Mouse (Mus musculus): Measurements from ENCODE around the gene Gm45233. TPM values are rescaled to one million over a fixed set of nuclear protein-coding genes. Genes with fewer than 3 reads are reported as not detected.

Gene Gm45233
- polyA plus RNA-seq, 1 experiment from 2014 or later, result 0.50 TPM

DNA sequence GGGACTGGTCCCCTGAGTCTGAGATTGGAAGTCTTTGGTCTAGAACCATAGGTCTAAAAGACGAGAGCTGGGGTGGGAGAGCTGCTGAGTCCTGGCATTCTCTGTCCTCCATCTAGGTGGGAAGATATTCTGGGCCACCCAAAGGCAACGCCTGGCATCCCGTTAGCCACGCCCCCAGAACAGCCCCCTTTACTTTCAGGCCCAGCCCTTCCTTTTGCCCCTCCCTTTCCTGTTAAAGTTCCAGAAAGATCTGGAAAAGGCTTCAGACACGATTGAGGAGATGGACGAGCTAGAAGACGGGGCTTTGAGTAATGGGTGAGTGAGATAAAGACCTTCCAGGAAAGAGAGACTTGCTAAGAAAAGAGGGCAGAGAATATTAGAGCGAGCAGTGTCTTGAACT, 16.5 kb upstream of the Gm45233 start, which contains the start of gene Lim2:
TSS of gene Lim2 (plus strand) at position 265 of the 400 bp plus-strand sequence.
- POLR2A ChIA-PET, result no interaction called here
- DNase-seq (ENCODE audit: low read depth, low spot score) (no peak), ATAC-seq (no peak)
- no peaks in the 10 kb centered on the region for H3K27me3 ChIP-seq
- in situ Hi-C loops (cut with MboI; ENCODE audit: low pct_unique_long_range_greater_than_20kb), result no loop called here
- CTCF ChIA-PET, result no interaction called here
- no peak for TF ChIP-seq CTCF (IDR thresholded peaks at IDR 0.05)

GRCm38 (mm10) chr7:43429500-43429899, 14.4 kb upstream of the Gm45233 start:
- ChIA-PET CTCF (no interaction called here), POLR2A (no interaction called here)
- H3K27me3 ChIP-seq, result no peaks in the 10 kb centered on the region
- no peak for ATAC-seq
- in situ Hi-C loops (cut with MboI; ENCODE audit: low pct_unique_long_range_greater_than_20kb), result no loop called here
- TF ChIP-seq CTCF (IDR thresholded peaks at IDR 0.05), result no peak
- no peak for DNase-seq (ENCODE audit: low read depth, low spot score)

DNA sequence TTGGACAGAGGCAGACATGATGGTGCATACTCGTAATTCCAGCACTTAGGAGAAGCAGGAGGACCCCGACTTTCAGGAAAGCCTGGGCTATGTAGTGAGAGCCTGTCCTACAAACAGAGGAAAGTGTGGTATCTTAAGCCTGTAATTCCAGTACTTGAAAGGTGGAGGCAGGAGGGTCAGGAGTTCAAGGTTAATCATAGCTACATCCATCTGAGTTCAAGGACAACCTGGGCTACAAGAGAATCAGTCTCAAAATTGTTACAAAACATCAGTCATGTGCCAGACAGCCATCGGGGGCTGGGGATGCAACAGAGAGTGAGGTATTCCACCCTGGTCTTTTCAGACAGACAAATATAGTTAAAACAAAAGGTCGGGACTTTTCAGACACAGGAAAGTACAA, 11.0 kb upstream of the Gm45233 start:
- no peak for DNase-seq (ENCODE audit: low read depth, low spot score)
- ChIA-PET CTCF (no interaction called here), POLR2A (no interaction called here)
- TF ChIP-seq CTCF (IDR thresholded peaks at IDR 0.05), result no peak
- in situ Hi-C loops (cut with MboI; ENCODE audit: low pct_unique_long_range_greater_than_20kb), result no loop called here
- no peak for ATAC-seq
- no peaks in the 10 kb centered on the region for H3K27me3 ChIP-seq

GRCm38 (mm10) chr7:43434676-43435075, 9.3 kb upstream of the Gm45233 start:
- in situ Hi-C loops (cut with MboI; ENCODE audit: low pct_unique_long_range_greater_than_20kb), result no loop called here
- POLR2A ChIA-PET, result no interaction called here
- no peak for TF ChIP-seq CTCF (IDR thresholded peaks at IDR 0.05)

DNA sequence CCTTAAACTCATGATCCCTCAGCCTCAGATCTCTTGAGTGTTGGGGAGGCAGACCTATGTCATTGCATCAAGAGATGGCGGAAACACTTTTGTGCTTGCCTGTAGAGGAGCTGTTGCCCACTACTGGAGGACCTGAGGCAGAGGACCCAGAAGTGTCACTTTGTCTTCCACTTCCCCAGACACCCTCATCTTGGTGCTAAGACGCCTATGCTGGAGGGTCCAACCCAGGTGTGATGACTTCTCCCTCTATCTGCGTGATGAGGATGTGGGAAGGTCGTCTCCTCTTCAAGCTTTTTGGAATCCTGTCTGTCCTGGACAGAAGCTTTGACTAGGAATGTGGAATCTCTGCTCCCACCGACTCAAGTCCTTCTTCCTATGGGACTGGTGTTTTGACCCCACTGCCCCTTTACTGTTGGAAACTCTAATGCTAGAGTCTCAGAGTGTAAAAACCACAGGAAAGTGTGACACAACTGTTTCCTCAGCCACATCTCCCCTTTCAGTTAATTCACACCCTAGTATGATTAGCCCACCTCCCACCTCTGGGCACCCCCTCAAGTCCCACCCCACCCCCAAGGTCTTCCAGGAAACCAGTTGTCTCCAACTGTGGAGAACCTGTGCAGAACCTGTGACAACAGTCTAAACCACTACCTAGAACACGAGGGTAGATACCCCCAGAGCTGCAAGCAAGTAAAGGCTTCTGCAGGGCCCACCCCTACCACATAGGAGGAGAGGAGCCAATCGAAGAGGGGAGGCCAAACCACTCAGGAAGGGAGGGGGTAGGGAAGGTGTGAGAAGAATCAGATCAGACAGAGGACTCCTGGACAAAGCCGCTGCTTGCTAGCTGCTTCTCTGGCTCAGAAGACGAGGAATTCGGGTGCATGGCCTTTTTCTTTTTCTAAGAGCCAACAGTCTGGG, 7.3 kb upstream of the Gm45233 start, which contains the start of gene Nkg7:
TSS of gene Nkg7 (plus strand) at position 733 of the 915 bp plus-strand sequence.
- ChIA-PET POLR2A (no interaction called here), CTCF (interaction anchor here (1.5 to 3.6 kb wide), 2 partner anchors 14 to 24 kb away, joined by 3 to 12 read pairs; no protein-coding TSS in a partner anchor)
- H3K27me3 ChIP-seq, result no peaks in the 10 kb centered on the region
- in situ Hi-C loops (cut with MboI; ENCODE audit: low pct_unique_long_range_greater_than_20kb), result no loop called here
- DNase-seq (ENCODE audit: low read depth, low spot score) (no peak), ATAC-seq (no peak)
- no peak for TF ChIP-seq CTCF (IDR thresholded peaks at IDR 0.05)

More at GRCm38 (mm10) chr7:43434676-43435075, 9.3 kb upstream of the Gm45233 start:
- CTCF ChIA-PET, result interaction anchor here (0.6 to 3.6 kb wide), 2 partner anchors 9 to 12 kb away, joined by 3 to 12 read pairs; partner anchors contain the start of genes Etfb and Gm45233
- DNase-seq (ENCODE audit: low read depth, low spot score), result no peak
- ATAC-seq, result no peak
- H3K27me3 ChIP-seq, result no peaks in the 10 kb centered on the region

DNA sequence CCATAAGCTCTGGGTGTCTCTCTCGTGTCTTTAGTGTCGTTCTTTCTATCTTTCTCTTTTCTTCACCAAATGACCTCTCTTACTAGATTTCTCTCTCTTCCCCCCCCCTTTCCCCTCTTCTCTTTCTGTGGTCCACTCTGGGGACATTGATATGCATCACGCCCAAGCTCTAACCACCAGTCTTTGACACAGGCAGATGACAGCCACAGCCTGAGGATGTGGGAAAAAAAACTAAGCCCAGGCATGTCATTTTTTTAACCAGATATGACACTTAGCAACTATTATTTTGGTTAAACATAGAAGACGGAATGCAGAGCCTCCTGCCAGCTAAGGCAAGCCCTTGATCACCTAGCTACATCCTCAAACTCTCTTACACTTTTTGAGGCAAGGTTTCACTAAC, 5.3 kb upstream of the Gm45233 start:
- TF ChIP-seq CTCF (IDR thresholded peaks at IDR 0.05), result no peak
- DNase-seq (ENCODE audit: low read depth, low spot score) (no peak), ATAC-seq (no peak)
- in situ Hi-C loops (cut with MboI; ENCODE audit: low pct_unique_long_range_greater_than_20kb), result no loop called here
- CTCF ChIA-PET, result interaction anchor here (1.5 kb wide), 1 partner anchor 28 kb away, joined by 4 read pairs; no protein-coding TSS in a partner anchor
- H3K27me3 ChIP-seq, result no peaks in the 10 kb centered on the region
- POLR2A ChIA-PET, result no interaction called here

DNA sequence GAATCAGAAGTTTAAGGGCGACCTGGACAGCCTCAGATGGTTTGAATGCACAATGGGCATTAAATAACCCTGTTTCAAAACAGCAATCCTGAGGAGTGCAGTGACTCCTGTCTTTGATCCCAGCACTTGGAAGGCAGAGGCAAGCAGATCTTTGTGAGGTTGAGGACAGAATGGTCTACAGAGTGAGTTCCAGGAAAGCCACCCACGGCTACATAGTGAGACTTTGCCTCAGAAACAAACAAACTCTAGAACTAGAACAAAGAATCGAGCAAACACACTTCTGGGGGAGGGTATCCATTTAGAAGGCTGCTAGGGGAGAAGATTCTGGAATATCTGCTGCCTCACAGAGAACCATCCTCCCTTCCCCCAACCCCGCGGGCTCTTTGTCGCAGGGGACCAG, 3.4 kb upstream of the Gm45233 start, which contains the start of gene Cldnd2:
TSS of gene Cldnd2 (plus strand) at position 301 of the 400 bp plus-strand sequence.
- CTCF ChIA-PET, result interaction anchor here (0.9 kb wide), 1 partner anchor 27 kb away, joined by 3 read pairs; no protein-coding TSS in a partner anchor
- POLR2A ChIA-PET, result interaction anchor here (0.6 to 1.0 kb wide), 2 partner anchors 17 to 61 kb away, joined by 3 to 4 read pairs; no protein-coding TSS in a partner anchor
- in situ Hi-C loops (cut with MboI; ENCODE audit: low pct_unique_long_range_greater_than_20kb), result loop anchor here (10.0 kb wide), 1 partner anchor 126 kb away; the partner anchor contains the start of gene Zfp715
- no peak for DNase-seq (ENCODE audit: low read depth, low spot score)
- ATAC-seq, result no peak
- TF ChIP-seq CTCF (IDR thresholded peaks at IDR 0.05), result no peak
- H3K27me3 ChIP-seq, result no peaks in the 10 kb centered on the region

DNA sequence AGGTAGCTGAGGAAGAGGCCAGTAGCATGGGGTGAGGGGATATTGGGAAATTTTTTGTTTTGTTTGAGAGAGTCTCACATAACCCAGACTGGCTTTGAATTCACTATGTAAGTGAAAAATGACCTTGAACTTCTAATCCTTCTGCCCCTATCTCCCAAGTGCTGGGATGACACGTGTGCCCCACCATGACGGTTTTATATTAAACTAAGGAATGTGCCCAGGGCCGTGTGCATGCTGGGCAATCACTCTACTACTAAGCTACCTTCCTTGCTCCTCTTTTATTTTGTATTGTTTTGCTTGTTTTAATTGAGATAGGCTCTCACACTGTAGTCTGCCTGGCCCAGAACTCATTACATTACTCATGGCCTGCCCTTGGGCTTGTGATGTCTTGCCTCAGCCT, 2.9 kb upstream of the Gm45233 start:
- H3K27me3 ChIP-seq, result no peaks in the 10 kb centered on the region
- ATAC-seq (no peak), DNase-seq (ENCODE audit: low read depth, low spot score) (no peak)
- POLR2A ChIA-PET, result interaction anchor here (0.7 kb wide), 2 partner anchors 16 to 45 kb away, joined by 3 to 4 read pairs; no protein-coding TSS in a partner anchor
- in situ Hi-C loops (cut with MboI; ENCODE audit: low pct_unique_long_range_greater_than_20kb), result loop anchor here (10.0 kb wide), 1 partner anchor 126 kb away; the partner anchor contains the start of gene Zfp715
- CTCF ChIA-PET, result interaction anchor here (0.9 kb wide), 1 partner anchor 26 kb away, joined by 3 read pairs; no protein-coding TSS in a partner anchor
- TF ChIP-seq CTCF (IDR thresholded peaks at IDR 0.05), result no peak

DNA sequence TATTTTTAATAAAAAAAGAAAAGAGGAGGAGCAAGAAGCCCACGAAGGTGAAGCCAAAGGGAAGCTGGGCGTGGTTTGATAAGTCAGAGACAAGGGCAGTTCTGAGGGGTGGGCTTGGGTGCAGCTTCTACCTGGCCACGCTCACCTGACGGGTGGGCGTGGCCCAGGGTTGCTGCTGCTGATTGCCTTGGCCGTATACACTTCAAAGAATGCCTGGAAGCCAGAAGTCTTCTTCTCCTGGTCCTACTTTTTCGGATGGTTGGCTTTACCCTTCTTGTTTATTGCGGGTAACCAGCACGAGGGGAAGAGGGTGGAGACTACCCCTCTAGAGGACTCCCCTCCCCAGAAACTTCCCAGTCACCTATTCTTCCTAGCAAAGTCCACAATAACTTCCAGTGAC, 1.2 kb upstream of the Gm45233 start:
- CTCF ChIA-PET, result interaction anchor here (1.2 to 2.2 kb wide), 3 partner anchors 8 to 20 kb away, joined by 4 to 11 read pairs (median 5); no protein-coding TSS in a partner anchor
- no peak for TF ChIP-seq CTCF (IDR thresholded peaks at IDR 0.05)

GRCm38 (mm10) chr7:43443126-43443916, 607 bp upstream of the Gm45233 start:
- no peak for TF ChIP-seq CTCF (IDR thresholded peaks at IDR 0.05)
- CTCF ChIA-PET, result interaction anchor here (0.8 to 2.2 kb wide), 4 partner anchors 8 to 20 kb away, joined by 3 to 11 read pairs (median 4); no protein-coding TSS in a partner anchor
- in situ Hi-C loops (cut with MboI; ENCODE audit: low pct_unique_long_range_greater_than_20kb), result loop anchor here (10.0 kb wide), 1 partner anchor 129 kb away; the partner anchor contains the start of gene Zfp715
- POLR2A ChIA-PET, result interaction anchor here (0.7 to 1.1 kb wide), 2 partner anchors 15 to 20 kb away, joined by 3 read pairs; no protein-coding TSS in a partner anchor
- H3K27me3 ChIP-seq, result no peaks in the 10 kb centered on the region
- DNase-seq (ENCODE audit: low read depth, low spot score) (peak; percentile 58), ATAC-seq (peak; percentile 89)

More for the DNA sequence above, 1.2 kb upstream of the Gm45233 start:
- ATAC-seq (no peak), DNase-seq (ENCODE audit: low read depth, low spot score) (no peak)
- in situ Hi-C loops (cut with MboI; ENCODE audit: low pct_unique_long_range_greater_than_20kb), result loop anchor here (10.0 kb wide), 1 partner anchor 128 kb away; the partner anchor contains the start of gene Zfp715
- POLR2A ChIA-PET, result interaction anchor here (0.7 to 1.1 kb wide), 2 partner anchors 16 to 19 kb away, joined by 3 read pairs; no protein-coding TSS in a partner anchor
- no peaks in the 10 kb centered on the region for H3K27me3 ChIP-seq
